Mouse (Mus musculus) ES-E14 (cell line): ENCODE data around the gene Gm17509. TPM values are rescaled to one million over a fixed set of nuclear protein-coding genes. Genes with fewer than 3 reads are reported as not detected.

Experiments
- DNase-seq: peaks from one replicate; pipeline ENCODE4 v3.0.0-alpha.2; 2013; ENCODE audit warnings: low read depth, low spot score
- H3K27ac ChIP-seq: 2 replicates; pipeline ENCODE4 v1.5.1; 2012; ENCODE audit warnings: low read depth, mild to moderate bottlenecking, low read length, moderate library complexity, mixed read lengths; ENCODE audit not compliant: poor library complexity, insufficient read depth, severe bottlenecking
- H3K36me3 ChIP-seq: 2 replicates; pipeline ENCODE4 v1.6.1; 2012; ENCODE audit warnings: mild to moderate bottlenecking, low read length, moderate library complexity, mixed read lengths; ENCODE audit not compliant: control insufficient read depth, poor library complexity, insufficient read depth, severe bottlenecking
- H3K4me1 ChIP-seq, 2 experiments: fragments of 150-350 bp in 1 of 2; sonication (generic) in 1 of 2; 2 replicates each; pipeline ENCODE4 v1.6.1; 2012; ENCODE audit warnings: low read length in 2 of 2, mild to moderate bottlenecking in 1 of 2, mixed read lengths in 1 of 2; ENCODE audit not compliant: control insufficient read depth in 2 of 2, insufficient read depth in 2 of 2, poor library complexity in 1 of 2
- H3K4me3 ChIP-seq, 2 experiments: fragments of 150-350 bp in 1 of 2; sonication (generic) in 1 of 2; 2 replicates each; pipeline ENCODE4 v1.5.1; 2012; ENCODE audit warnings: low read length in 2 of 2, low read depth in 1 of 2, mild to moderate bottlenecking in 1 of 2, mixed read lengths in 1 of 2; ENCODE audit not compliant: insufficient read depth in 1 of 2, poor library complexity in 1 of 2, severe bottlenecking in 1 of 2
- H3K9ac ChIP-seq: 2 replicates; pipeline ENCODE4 v1.6.1; 2012; ENCODE audit warnings: low read depth, mild to moderate bottlenecking, low read length, mixed read lengths; ENCODE audit not compliant: poor library complexity, insufficient read depth, severe bottlenecking
- H3K9me3 ChIP-seq: fragments of 150-350 bp; sonication (generic); 2 replicates; pipeline ENCODE4 v1.6.1; 2012; ENCODE audit warnings: low read depth, mild to moderate bottlenecking, low read length; ENCODE audit not compliant: control insufficient read depth, insufficient read depth
- CHD2 ChIP-seq: IDR thresholded peaks from 2 replicates; pipeline ENCODE4 v1.6.1; 2014; ENCODE audit warnings: mild to moderate bottlenecking, low read depth, low read length, inconsistent platforms
- HCFC1 ChIP-seq: IDR thresholded peaks from 2 replicates; pipeline ENCODE4 v1.6.1; 2012; ENCODE audit warnings: low read length, inconsistent platforms, borderline replicate concordance; ENCODE audit not compliant: insufficient read depth
- MAFK ChIP-seq: IDR thresholded peaks from 2 replicates; pipeline ENCODE4 v1.6.1; 2014; ENCODE audit warnings: mild to moderate bottlenecking, low read depth, low read length, inconsistent platforms; ENCODE audit not compliant: insufficient read depth
- ZC3H11A ChIP-seq: IDR thresholded peaks from 2 replicates; pipeline ENCODE4 v1.6.1; 2012; ENCODE audit warnings: low read depth, mild to moderate bottlenecking, inconsistent platforms, low read length, borderline replicate concordance
- ZNF384 ChIP-seq: IDR thresholded peaks from 2 replicates; pipeline ENCODE4 v1.6.1; 2012; ENCODE audit warnings: low read depth, low read length, inconsistent platforms
- in situ Hi-C, 2 experiments: fragments of 600-800 bp; cut with MboI; formaldehyde crosslinking; loops; one replicate each; pipeline ENCODE4 v1.15.1; 2025; ENCODE audit warnings: low sequenced_read_pairs in 2 of 2, inconsistent platforms in 1 of 2; ENCODE audit not compliant: unreplicated experiment in 2 of 2
- total RNA-seq: library from RNA; depleted of rRNA; stranded (reverse); fragments of 300-350 nt; gene quantifications from 2 replicates; pipeline ENCODE4 v1.2.3, GENCODE M21; 2012

Gene Gm17509
- total RNA-seq, 1 experiment = 1.3 TPM

GRCm38 (mm10) chr13:117217621-117218020 is 3.3 kb downstream of the Gm17509 start:
- Histone ChIP-seq H3K9ac (no peak overlapping the region), H3K27ac (peak overlapping the region; percentile 66), H3K36me3 (no peaks in the 10 kb centered on the region), H3K4me1 (peaks cover 2 to 13% of the 10 kb centered on the region in 2 experiments; a peak in 3 of 4 replicates), H3K9me3 (no peaks in the 10 kb centered on the region), H3K4me3 (no peak overlapping the region)
- no peak for TF ChIP-seq ZC3H11A
- no peak for TF ChIP-seq ZNF384
- TF ChIP-seq HCFC1 = no peak
- no peak for TF ChIP-seq CHD2
- no peak for TF ChIP-seq MAFK
- no peak for DNase-seq
- in situ Hi-C loops = no loop called here

GRCm38 (mm10) chr13:117216752-117217363 is 4.0 kb downstream of the Gm17509 start:
- Histone ChIP-seq H3K27ac (peak overlapping the region; percentile 73; the same call in 1 of the 2 replicates), H3K4me3 (no peak overlapping the region), H3K36me3 (no peaks in the 10 kb centered on the region), H3K9me3 (no peaks in the 10 kb centered on the region), H3K9ac (no peak overlapping the region), H3K4me1 (peaks cover 2 to 15% of the 10 kb centered on the region in 2 experiments; a peak in 3 of 4 replicates)
- in situ Hi-C loops = no loop called here
- DNase-seq = no peak
- no peak for TF ChIP-seq ZC3H11A
- no peak for TF ChIP-seq MAFK
- no peak for TF ChIP-seq CHD2
- TF ChIP-seq ZNF384 = no peak
- no peak for TF ChIP-seq HCFC1

- Histone ChIP-seq H3K36me3 (no peaks in the 10 kb centered on the region), H3K9ac (no peak overlapping the region), H3K4me1 (peaks cover 2 to 18% of the 10 kb centered on the region in 2 experiments; a peak in 3 of 4 replicates), H3K4me3 (no peak overlapping the region), H3K9me3 (no peaks in the 10 kb centered on the region), H3K27ac (peak overlapping the region; percentile 38; the same call in 1 of the 2 replicates)
- in situ Hi-C loops = no loop called here
- no peak for DNase-seq
- no peak for TF ChIP-seq ZC3H11A
- TF ChIP-seq MAFK = no peak
- no peak for TF ChIP-seq HCFC1
- no peak for TF ChIP-seq ZNF384
- TF ChIP-seq CHD2 = no peak
These were observed 4.7 kb downstream of the Gm17509 start for GRCm38 (mm10) chr13:117216126-117216525.

- Histone ChIP-seq H3K4me1 (peaks cover 2 to 18% of the 10 kb centered on the region in 2 experiments; a peak in 3 of 4 replicates), H3K36me3 (no peaks in the 10 kb centered on the region), H3K9me3 (no peaks in the 10 kb centered on the region), H3K27ac (peak overlapping the region; percentile 74), H3K4me3 (no peak overlapping the region), H3K9ac (peak overlapping the region; percentile 56; the same call in 1 of the 2 replicates)
- no peak for DNase-seq
- in situ Hi-C loops = no loop called here
- TF ChIP-seq ZNF384 (no peak), ZC3H11A (no peak), MAFK (no peak), HCFC1 (no peak), CHD2 (no peak)
These were observed 5.4 kb downstream of the Gm17509 start for GRCm38 (mm10) chr13:117215481-117215880.
